Mouse (Mus musculus) CH12.LX (cell line): Measurements from ENCODE around the gene Usp1.

Experiments used
- BHLHE40 ChIP-seq: IDR thresholded peaks from 2 replicates; pipeline ENCODE4 v1.6.1; 2011; ENCODE audit warnings: mild to moderate bottlenecking, low read depth, low read length, improper control_type of control experiment
- CTCF ChIP-seq, 2 experiments: IDR thresholded peaks in 1 of 2; conservative IDR thresholded peaks in 1 of 2; 2 replicates each; pipeline ENCODE4 v1.5.1; 2011 to 2012; ENCODE audit warnings: low read depth in 2 of 2, low read length in 2 of 2, improper control_type of control experiment in 1 of 2, inconsistent platforms in 1 of 2, mild to moderate bottlenecking in 1 of 2, moderate library complexity in 1 of 2
- GABPA ChIP-seq: IDR thresholded peaks from 2 replicates; pipeline ENCODE4 v1.6.1; 2012; ENCODE audit warnings: low read depth, low read length, improper control_type of control experiment, inconsistent platforms; ENCODE audit not compliant: insufficient replicate concordance
- PAX5 ChIP-seq: IDR thresholded peaks from 2 replicates; pipeline ENCODE4 v1.6.1; 2012; ENCODE audit warnings: low read length, inconsistent platforms, mixed read lengths
- RAD21 ChIP-seq: IDR thresholded peaks from 2 replicates; pipeline ENCODE4 v1.6.1; 2011; ENCODE audit warnings: low read depth, mild to moderate bottlenecking, low read length, improper control_type of control experiment, moderate library complexity
- ZKSCAN1 ChIP-seq: IDR thresholded peaks from 2 replicates; pipeline ENCODE4 v1.6.1; 2012; ENCODE audit warnings: low read depth, inconsistent platforms, low read length, improper control_type of control experiment, borderline replicate concordance

DNA sequence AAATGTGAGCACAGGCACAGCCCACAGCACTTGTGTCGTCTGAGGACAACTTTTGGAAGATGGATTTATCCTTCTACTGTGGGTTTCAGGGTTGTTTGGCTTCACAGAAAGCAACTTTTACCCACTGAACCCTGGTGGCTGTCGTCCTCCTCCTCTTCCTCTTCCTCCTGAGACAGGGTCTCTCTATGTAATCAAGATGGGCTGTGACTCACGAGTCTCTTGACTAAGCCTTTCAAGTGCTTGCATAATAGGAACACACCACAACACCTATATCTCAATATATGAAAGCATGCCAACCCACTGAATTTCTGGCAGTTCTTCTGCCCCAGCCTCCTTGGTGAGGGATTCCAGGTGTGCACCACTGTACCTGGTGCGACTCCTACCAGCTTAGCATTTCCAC lies 2.7 kb upstream of the Usp1 start:
- TF ChIP-seq PAX5 (no peak), BHLHE40 (no peak), CTCF (conservative IDR thresholded peaks at IDR 0.05 in 1 of 2, IDR thresholded peaks at IDR 0.05 in 1 of 2; ENCODE audit: low read depth in 2 of 2, low read length in 2 of 2) (no peak), RAD21 (no peak), GABPA (no peak), ZKSCAN1 (no peak)
